Mouse (Mus musculus) E14TG2a.4 (cell line): ENCODE data around the gene Fip1l1.

Experiments used
- CTCF ChIP-seq: conservative IDR thresholded peaks from 2 replicates; pipeline ENCODE4 v1.5.1; 2014; ENCODE audit warnings: low read length
- NANOG ChIP-seq: IDR thresholded peaks from 2 replicates; pipeline ENCODE4 v1.6.1; 2014; ENCODE audit warnings: borderline replicate concordance, low read length, mixed read lengths

GRCm38 (mm10) chr5:74492705-74493104 lies 42.5 kb upstream of the Fip1l1 start:
- TF ChIP-seq CTCF (no peak), NANOG (no peak)
